Mouse (Mus musculus) spleen, adult 2 months (tissue): ENCODE data around the gene Myg1.
A peak's percentile ranks its signal among the peaks of the same experiment; 100 is the strongest.

Source experiments
- CTCF ChIP-seq: fragments of 200-500 bp; IDR thresholded peaks from 2 replicates; pipeline ENCODE4 v1.5.1; 2011; ENCODE audit warnings: mild to moderate bottlenecking, inconsistent platforms; ENCODE audit not compliant: insufficient read depth, insufficient read length, insufficient replicate concordance; ENCODE audit errors: extremely low read depth
- POLR2A ChIP-seq: fragments of 200-500 bp; IDR thresholded peaks from 2 replicates; pipeline ENCODE4 v1.6.1; 2011; ENCODE audit warnings: low read depth, low read length, inconsistent platforms

GRCm38 (mm10) chr15:102341580-102341979 lies 10.1 kb downstream of the Myg1 start:
- TF ChIP-seq CTCF (peak; percentile 45; the same call in 1 of the 2 replicates), POLR2A (no peak)
